Mouse (Mus musculus) splenic B cell, adult 2 months (primary cell): ENCODE measurements around the gene Canx.

ENCODE experiments used
- DNase-seq: peaks from one replicate; pipeline ENCODE4 v3.0.0-alpha.2; 2011; ENCODE audit warnings: low read depth, low spot score
- H3K27me3 ChIP-seq: 2 replicates; pipeline ENCODE4 v1.6.1; 2012; ENCODE audit warnings: mild to moderate bottlenecking, low read length, moderate library complexity, mixed read lengths; ENCODE audit not compliant: control insufficient read depth, poor library complexity, insufficient read depth, severe bottlenecking
- H3K36me3 ChIP-seq: 2 replicates; pipeline ENCODE4 v1.6.1; 2012; ENCODE audit warnings: mild to moderate bottlenecking, low read length, moderate library complexity, mixed read lengths; ENCODE audit not compliant: control insufficient read depth, poor library complexity, insufficient read depth, severe bottlenecking

Gene Canx

DNA sequence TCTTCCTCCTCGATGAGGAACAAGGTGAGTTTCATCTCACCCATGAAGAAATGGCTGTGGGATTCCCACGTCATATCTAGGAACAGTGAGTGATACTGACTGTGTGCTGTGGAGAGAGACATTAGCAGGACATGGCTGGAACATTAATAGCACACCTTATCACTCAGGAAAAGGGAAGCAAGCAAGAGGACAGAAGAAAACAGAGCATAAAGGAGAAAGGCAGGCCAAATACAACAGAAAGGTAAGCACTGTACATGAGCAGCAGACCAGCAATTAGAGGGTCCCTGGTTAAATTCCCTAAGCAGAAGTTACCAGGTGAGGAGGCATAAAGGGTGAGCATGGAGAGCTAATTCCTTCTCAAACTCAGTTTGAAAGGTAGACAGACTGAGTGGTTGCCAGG is 50.4 kb downstream of the Canx start:
- H3K27me3 ChIP-seq: no peaks in the 10 kb centered on the region
- DNase-seq: peak; percentile 23

DNA sequence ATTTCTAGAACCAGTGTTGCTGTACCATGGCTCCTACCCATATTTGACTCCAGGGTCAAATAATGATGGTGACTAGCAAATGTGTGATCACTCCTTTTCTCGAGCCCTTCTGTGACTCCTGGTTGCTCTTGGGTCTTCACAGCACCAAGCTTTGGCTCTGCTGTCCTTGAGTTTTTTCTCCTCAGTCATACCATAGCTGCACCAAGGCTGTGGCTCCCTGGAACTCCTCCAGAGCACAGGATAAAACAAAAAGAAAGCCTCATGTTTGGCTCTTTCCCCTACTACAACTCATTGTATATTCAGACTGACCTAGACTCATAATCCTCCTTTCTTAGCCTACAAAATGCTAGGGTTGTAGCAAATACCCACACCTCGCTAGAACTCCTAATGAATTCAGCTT is 52.7 kb downstream of the Canx start:
- no peak for DNase-seq
- Histone ChIP-seq H3K36me3 (no peaks in the 10 kb centered on the region), H3K27me3 (no peaks in the 10 kb centered on the region)

More for the DNA sequence above, 50.4 kb downstream of the Canx start:
- H3K36me3 ChIP-seq: no peaks in the 10 kb centered on the region

DNA sequence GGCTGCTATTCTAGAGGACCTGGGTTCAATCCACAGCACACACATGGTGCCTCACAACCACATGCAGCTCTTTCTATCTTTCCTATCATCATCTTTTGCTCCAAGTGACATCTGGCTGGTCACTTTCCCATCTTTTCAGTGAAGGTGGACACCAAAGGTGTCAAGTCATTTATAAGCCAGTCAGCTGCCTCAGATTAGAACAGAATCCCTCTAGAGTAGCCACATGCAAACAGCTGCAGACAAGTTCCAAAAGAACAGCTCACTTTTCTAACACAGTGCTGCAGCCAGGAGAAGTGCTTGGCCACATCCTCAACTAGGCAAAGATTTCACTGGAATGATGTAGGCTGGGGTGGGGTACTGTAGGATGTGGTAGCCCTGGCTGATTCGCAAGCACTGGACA is 55.6 kb downstream of the Canx start:
- no peak for DNase-seq
- H3K36me3 ChIP-seq: peaks cover 5% of the 10 kb centered on the region; the same call in 1 of the 2 replicates
- H3K27me3 ChIP-seq: no peaks in the 10 kb centered on the region

DNA sequence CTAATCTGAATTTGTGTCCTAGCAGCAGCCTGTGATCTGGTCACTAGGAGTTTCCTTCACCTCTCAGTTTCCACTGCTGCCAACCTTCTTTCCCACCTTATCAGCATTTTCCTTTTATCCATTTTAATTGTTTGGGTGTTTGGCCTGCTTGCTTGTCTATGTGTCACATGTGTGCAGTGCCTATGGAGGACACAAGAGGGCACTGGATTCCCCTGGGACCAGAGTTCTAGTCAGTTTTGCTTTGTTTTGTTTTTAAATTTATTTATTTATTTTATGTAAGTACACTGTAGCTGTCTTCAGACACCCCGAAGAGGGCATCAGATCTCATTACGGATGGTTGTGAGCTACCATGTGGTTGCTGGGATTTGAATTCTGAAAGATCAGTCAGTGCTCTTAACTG is 56.3 kb downstream of the Canx start:
- DNase-seq: peak; percentile 69
- Histone ChIP-seq H3K27me3 (no peaks in the 10 kb centered on the region), H3K36me3 (peaks cover 5% of the 10 kb centered on the region; the same call in 1 of the 2 replicates)

DNA sequence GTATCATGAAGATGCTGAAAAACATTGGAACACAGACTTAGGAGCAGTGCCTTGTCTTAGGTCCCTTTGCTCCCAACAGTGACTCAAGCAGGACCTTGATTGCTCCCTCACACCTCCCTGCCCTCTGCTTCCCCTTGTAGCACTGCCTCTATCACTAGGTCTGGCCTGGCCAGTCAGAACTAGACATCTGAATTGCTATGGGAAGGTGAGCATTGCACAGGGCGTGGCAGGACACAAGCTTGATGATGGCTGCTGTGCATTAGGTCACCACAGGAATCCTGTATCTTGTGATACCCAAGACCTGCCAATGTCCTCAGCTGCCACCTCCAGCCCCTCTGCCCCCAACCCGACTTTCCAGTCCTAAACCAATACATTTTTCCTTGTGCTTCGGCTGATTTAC is 58.5 kb downstream of the Canx start:
- Histone ChIP-seq H3K36me3 (peaks cover 6% of the 10 kb centered on the region; the same call in 1 of the 2 replicates), H3K27me3 (no peaks in the 10 kb centered on the region)
- DNase-seq: no peak

DNA sequence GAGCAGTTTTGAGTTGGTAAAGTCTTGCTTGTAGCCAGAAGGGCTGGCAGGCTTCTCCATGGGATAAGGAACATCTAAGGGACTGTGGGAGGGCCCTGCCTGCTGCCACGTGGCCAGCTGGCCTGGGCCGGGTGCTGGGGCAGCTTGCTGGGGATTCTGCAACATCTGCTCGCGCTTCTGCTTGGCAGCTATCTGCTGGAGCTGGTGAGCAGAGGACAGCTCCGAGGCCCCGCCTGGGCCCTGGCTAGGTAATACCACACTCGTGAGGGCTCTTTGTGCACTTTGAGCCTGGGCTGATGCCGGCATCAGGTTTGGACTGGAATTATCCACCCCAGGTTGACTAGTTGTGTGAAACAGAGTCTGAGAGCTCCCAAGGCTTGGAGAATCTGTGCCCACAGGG is 59.5 kb downstream of the Canx start:
- Histone ChIP-seq H3K27me3 (no peaks in the 10 kb centered on the region), H3K36me3 (peaks cover 7% of the 10 kb centered on the region)
- no peak for DNase-seq

DNA sequence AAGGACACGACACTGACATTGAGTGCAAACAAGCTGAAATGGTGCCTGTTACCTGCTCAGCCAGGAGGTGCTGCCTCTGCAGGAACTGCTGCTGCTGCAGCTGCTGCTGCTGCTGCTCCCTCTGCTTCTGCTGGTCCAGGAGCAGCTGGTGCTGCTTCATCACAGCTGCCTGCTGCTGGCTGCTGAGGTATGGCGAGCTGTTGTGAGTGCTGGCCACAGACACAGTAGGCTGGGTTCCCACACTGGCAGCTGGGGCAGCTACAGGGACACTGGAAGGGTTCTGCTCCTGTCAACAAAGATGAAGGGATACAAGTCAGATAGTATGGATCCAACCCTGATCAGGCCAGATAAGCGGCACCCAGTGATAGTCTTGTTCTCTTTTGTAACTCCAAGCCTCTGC is 62.3 kb downstream of the Canx start:
- Histone ChIP-seq H3K27me3 (no peaks in the 10 kb centered on the region), H3K36me3 (peaks cover 15% of the 10 kb centered on the region)
- DNase-seq: no peak

DNA sequence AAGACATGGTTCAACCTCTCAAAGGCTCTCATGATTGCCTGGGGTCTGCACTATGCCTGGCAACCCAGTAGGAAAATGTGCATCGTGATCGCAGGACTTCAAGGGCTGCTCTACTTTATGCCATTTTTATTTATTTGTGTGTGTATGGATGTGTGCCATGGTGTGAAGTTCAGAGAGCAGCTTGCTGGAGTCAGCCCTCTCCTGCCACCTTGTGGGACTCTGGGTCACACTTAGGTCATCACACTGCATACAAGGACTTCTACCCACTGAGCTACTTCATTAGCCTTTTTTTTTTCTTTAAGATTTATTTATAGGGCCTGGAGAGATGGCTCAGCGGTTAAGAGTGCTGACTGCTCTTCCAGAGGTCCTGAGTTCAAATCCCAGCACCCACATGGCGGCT is 63.5 kb downstream of the Canx start:
- Histone ChIP-seq H3K27me3 (no peaks in the 10 kb centered on the region), H3K36me3 (peaks cover 19% of the 10 kb centered on the region)
- DNase-seq: peak; percentile 48

DNA sequence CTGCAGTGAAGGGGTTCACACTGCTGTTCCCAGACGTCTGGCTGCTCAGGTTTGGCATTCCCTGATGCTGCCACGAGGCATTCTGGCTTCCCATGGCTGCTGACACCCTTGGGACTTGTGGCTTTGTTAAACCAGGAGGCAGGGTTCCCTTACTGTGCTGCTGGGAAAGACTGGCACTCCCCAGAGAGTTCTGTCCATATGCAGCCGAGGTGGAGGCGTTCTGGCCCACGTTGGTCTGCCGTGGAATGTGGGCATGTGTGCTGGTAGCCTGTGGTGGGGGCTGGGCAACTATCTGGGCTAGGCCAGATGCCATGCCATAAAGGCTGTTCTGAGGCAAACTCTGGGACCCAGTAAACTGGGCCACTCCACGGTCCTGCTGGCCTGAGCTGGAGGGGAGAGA is 67.2 kb downstream of the Canx start:
- DNase-seq: no peak
- Histone ChIP-seq H3K36me3 (peaks cover 13% of the 10 kb centered on the region), H3K27me3 (no peaks in the 10 kb centered on the region)

DNA sequence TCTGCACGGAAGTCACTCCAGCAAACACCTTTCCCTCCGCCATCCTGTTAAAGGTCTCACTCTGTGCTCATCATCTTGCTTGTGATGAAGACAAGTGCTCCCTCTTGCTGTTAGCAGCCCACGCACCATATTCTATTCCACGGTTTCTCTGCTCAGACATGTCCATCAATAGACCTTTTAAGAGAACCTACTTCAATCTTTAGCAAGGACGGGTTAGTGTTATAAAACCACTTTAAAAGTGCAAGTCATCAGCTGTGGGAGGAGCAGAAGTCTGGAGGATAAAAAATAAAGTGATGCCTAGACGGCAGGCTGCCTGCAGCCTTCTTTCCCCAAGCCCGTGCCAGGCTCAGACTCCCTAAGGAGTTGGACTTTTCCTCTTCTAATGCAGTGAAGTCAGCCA is 68.9 kb downstream of the Canx start:
- peaks cover 12% of the 10 kb centered on the region for H3K36me3 ChIP-seq
- no peaks in the 10 kb centered on the region for H3K27me3 ChIP-seq
- no peak for DNase-seq

DNA sequence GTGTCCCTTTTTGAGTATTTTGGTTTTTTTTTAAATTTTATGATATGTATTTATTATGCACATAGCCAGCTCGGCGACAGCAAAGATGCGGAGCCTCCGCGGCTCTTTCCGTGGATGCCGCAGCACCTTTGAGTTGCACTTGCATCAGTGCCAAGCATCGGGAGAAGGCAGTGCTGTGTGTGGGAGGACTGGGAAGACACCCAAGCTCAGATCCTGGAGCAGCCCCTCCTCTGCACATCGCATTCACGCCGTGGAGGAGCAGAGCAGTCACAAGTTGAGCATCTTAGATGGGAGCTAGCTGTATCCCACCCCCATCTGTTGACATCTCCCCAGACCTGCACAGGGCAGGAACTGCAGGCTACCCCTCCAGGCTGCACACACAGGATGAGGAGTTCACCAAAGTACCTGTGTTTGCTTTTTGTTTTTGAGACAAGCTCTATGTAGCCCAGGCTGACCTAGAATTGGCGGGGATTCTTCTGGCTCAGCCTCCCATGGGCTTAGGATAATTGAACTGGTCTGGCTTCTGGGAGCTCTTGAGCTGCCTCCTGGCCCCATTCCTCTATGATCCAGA is 71.4 kb downstream of the Canx start:
- no peaks in the 10 kb centered on the region for H3K27me3 ChIP-seq
- no peak for DNase-seq

DNA sequence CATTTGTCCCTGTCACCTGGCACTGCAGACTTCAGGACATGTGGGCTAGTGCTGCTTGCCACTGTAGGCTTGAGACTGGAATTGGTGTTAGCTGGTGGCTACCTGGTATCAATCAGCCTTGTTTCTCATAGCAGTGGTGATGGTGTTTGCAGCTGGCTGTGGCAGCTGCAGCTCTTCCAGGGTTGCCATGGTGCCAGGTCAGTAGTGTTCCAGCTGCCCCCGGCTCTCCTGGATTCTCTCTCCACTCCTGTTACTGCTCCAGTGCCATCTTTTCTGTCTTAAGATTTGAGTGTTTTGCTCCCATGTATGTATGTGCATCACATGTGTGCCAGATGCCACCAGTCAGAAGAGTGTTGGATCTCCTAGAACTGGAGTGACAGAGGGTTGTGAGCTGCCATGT is 72.1 kb downstream of the Canx start:
- no peaks in the 10 kb centered on the region for H3K27me3 ChIP-seq
- H3K36me3 ChIP-seq: peaks cover 5% of the 10 kb centered on the region
- no peak for DNase-seq

More for the DNA sequence above, 71.4 kb downstream of the Canx start:
- H3K36me3 ChIP-seq: peaks cover 8% of the 10 kb centered on the region

DNA sequence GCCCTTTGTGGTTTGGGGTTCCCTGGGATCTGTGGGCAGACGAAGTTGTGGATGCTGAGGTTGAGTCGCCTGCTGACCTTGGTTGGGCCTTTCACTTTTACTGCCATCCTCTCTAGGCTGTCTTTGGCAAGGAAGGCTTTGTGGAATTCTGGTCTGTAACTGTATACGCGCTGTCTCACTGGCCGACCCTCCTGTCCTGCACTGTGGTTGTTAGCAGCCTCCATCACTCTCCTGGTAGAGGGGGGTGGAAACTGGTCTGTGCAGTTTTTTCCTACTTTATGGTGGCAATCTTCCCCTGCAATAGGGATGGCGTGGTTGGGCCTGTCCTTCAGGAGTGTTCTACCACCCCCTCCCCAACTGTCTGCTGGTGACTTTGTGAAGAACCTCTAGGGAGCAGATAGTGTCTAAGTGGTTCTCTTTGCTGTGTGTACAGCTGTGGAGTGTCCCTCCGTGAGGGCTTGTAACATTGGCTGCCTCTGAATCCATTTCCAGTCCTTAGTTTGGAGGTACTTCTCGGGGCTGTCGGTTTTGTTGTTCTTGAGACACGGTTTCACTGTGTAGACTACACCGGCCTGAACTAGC is 72.7 kb downstream of the Canx start:
- H3K36me3 ChIP-seq: peaks cover under 1% of the 10 kb centered on the region
- no peak for DNase-seq

DNA sequence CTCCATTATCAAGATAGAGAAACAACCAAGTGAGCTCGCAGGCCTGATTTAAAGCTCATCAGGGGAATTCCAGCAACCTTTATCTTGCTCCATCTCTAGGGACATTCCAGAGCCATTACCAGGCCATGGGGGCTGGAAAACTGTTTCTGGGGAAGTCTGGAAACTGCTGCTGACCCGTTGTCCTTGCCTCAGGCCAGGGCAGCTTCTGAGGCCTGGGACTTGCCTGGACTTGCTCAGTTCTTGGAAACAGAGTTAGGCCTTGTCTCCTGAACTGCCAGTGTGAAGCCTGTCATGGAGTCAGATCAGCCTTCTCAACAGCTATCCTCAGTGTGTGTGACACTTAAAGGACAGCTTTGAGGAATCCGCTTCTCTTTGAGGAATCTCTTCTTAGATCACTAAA is 73.3 kb downstream of the Canx start:
- Histone ChIP-seq H3K36me3 (no peaks in the 10 kb centered on the region; the same call in none of the 2 replicates), H3K27me3 (no peaks in the 10 kb centered on the region)
- no peak for DNase-seq

More for the DNA sequence above, 72.7 kb downstream of the Canx start:
- no peaks in the 10 kb centered on the region for H3K27me3 ChIP-seq

DNA sequence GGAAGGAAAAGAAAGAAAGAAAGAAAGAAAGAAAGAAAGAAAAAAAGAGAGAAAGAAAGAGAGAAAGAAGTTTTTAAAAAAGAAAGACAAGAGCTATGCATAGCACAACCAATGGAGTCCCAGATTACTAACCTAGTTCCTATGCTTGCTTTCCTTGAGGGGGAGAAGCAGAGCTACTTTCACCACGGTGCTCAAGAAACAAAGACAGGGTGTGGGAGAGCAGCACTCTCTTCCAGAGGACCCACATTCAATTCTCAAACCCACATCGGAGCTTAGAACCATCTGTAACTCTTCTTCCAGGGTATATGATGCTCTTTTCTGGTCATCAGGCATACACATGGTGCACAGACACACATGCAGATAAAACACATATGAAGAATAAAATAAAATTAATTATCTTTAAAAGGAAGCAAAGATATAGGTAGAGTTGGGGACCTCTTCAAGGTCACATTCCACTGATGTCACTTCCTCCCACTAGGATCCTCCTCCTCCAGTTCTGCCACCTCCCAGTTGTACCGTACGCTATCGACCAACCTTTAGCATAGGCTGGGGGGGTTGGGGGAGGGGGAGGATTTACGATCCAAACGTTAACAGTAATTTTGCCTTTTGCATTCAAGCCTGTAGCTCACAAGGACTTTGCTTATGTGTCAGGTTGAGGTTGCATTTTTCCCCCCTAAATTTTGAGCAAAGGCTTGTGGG is 76.9 kb downstream of the Canx start:
- H3K36me3 ChIP-seq: no peaks in the 10 kb centered on the region
- DNase-seq: no peak
- H3K27me3 ChIP-seq: no peaks in the 10 kb centered on the region
